Mouse (Mus musculus): ENCODE measurements around the gene Dnah12.

DNA sequence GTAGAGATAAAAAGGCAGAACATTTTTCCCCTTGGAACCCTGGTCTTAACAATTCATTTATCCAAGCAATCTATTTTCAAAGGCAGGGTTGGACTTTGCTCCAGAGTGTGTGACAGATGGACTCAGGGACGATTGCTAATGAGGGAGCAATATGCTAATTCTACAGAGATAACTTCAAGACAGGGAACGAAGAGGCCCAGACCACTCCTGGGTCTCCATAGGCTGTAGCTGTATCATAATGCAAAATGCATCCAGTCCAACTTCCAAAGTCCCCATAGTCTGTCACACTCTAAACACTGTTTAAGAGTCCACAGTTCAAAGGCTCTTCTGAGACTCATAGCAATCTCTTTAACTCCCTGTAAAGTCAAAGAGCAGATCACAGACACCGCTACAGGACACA is 194.2 kb downstream of the Dnah12 start:
- TF ChIP-seq CEBPB (IDR thresholded peaks at IDR 0.05; ENCODE audit: low read depth): no peak
- no peak for TF ChIP-seq CTCF (IDR thresholded peaks at IDR 0.05; ENCODE audit: control insufficient read depth, insufficient read depth, insufficient read length)
- no peak for TF ChIP-seq MAX (IDR thresholded peaks at IDR 0.05)
- no peak for TF ChIP-seq USF1 (IDR thresholded peaks at IDR 0.05; ENCODE audit: low read depth)

All from C2C12 (cell line).